Mouse (Mus musculus): ENCODE results near the gene March1.

DNA sequence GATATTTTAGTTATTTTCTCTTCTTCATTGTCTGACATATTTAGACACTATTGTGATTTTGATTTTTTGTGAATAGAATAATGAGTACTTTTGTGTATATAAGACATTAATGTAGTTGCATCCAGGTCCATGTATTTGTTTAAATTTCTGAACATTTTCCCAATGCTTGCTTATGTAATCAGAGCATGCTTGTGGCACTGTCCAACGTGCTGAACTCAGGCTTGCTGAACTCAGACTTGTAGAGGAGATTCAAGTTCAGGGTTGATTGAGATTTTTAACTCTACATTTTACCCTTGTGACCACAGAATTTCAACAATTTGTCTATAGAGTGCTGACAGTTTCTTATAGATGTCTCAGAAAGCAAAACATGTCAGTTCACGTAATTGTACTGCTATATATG lies 14.5 kb upstream of the March1 start:
- no peak for TF ChIP-seq GATA1 (IDR thresholded peaks at IDR 0.05; ENCODE audit: borderline replicate concordance, low read length)
- TF ChIP-seq FLI1 (IDR thresholded peaks at IDR 0.05; ENCODE audit: low read length), result no peak

All from megakaryocyte, embryonic 14.5 days (primary cell).